Mouse (Mus musculus) spleen, adult 18-20 months (tissue): ENCODE results near the gene Spem2.

Source experiments
- DNase-seq, 2 experiments: peaks; one replicate each; pipeline ENCODE4 v3.0.0; 2022; ENCODE audit warnings: mixed read lengths in 2 of 2

Gene Spem2

DNA sequence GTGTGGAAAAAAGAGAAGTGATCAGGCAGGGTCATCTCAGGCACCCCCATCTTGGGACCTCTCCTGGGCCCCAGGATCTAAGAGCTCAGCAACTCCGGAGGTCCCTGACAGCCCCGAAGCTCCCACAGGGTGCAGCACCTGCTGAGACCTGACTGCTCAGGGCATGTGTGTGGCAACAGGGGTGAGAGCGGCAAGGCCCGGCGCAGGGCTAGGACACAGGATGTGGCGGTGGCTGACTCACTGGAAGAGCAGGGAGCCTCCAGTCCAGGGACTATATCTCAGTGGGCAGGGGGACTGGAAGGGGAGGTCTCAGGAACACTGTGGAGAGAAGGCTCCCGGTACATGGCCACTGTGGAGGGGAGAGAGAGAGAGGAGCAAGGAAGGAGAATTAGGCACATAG is 20.3 kb downstream of the Spem2 start:
- DNase-seq, result no peak

DNA sequence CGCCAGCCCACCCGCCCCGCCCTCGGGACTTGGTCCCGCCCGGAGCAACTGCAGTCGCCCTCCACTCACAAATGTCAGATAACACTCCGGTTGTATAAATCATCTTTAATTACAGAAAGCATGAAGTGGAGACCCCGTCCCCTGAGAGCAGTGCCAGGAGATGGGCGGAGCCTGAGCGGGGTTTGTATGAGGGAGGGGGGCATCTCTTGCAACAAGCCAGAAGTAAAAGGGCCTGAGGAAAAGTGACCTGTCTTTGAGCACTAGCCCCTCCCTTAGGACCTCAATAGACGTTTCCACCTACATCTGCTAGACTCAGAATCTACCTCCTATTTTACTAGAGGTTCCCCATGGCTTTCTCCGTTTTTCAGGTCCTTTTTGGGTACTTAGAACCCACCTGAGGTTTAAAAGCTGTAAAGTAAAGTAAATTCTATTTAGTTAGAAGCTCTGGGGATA is 22.3 kb downstream of the Spem2 start:
- DNase-seq, result peak in 1 of 2 experiments; percentile 32

DNA sequence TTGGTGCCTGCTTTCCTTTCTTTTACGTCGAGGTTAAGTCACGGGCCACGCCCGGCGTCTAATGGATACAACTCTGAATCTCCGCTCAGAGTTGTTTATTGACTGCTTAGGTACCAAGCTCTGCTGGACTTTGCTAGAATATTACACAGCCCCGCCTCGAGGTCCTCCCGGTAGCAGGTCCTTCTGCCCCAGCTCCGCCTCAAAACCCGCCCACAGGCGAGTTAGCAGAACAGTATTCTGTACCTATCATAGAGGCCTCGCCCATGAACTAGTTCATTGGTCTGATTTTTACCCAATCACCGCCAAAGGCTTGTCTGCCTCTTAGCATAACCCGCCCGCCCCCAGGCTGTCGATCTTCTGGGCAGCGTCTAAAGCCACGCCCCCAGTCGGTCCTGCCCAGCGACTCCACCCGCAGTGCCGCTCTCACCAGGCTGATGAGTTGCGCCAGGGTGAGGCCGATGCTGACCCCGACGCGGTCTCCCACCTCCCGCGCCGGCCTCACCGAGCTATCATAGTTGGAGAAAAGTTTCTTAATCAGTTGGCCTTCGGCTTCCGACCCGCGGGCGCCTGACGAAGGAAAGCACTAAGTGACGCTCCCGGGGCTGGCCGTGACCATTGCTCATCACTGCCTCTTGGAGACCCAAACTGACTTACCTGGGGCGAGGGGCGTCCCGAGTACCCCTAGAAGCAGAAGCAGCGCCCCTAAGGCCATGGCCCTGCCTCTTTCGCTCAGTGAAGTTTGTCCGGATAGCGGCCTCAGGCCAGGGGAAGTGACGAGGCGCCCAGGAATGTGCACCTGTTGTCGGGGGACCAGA is 22.9 kb downstream of the Spem2 start, which contains the start of gene Chrnb1:
Gene Chrnb1, minus strand, starts transcription at position 776 of the 815 bp plus-strand sequence.
- DNase-seq, result peak; percentile 90 to 92

DNA sequence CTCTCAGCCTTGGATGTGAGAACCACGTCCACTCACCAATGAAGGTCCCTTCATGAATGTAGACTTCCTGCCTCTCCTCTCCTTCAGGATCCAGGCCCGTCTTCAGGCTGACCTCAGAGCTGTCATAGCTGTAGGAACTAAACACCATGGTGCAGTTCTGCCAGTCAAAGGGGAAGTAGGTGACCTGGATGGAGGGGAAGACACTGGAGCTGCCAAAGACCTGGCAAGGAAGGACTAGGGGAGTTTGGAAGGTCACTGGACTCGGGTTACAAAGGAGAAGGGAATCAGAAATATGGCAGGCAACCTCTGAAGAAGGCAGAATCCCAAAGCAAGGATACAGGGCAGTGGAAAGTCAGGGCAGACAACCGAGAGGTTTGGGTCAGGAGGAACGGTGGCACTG is 24.8 kb downstream of the Spem2 start:
- DNase-seq, result no peak

DNA sequence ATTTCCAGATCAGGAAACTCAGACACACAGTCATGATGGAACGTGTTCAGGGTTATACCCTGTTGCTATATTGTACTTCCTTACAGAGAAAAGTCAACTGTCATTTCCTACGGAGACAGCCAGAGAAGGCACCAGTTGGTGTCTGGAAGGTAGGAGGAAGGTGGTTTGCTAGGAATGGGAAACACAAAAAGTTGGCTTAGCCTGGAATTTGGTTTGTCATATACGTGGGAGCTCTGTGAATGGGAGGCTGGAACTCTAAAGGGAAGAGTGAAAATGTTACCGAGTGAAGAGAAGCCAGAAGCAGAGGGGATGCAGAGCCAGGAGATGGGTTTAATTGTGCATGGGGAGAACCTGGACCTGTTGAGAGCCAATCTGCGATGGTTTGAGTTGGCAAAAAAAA is 26.8 kb downstream of the Spem2 start:
- DNase-seq, result no peak

DNA sequence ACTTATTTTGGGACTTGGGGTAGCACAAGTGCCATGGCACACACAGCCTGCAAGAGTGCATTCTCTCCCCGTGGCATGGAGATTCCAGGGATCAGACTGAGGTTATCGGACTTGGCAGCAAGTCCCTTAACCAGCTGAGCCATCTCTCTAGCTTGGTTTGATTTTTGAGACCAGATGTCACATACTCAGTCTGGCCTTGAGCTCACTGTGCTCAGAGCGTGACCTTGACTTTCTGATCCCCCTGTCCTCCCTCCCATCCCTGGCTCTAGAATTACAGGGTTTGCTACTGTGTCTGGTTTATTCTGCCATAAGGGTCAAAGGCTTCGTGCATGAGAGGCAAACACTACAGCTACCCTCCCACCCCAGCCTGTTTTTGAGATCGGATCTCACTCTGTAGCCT is 28.8 kb downstream of the Spem2 start:
- no peak for DNase-seq

DNA sequence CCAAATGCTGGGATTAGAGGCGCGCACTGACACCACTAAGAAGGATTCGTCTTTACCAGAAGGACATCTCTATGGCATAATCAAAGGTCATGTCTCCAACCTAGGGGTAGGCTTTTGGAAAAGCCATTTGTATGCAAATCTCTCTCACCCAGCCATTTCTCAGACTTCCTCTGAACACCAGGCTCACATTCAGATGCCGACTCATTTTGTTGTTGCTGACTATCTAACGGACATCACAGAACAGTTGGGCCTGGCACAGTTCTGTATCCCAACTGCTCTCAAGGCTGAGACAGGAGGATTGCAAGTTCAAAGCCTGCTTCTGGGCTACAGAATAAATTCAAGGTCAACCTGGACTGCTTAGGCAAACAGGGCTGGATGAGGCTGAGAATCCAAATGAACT is 31.0 kb downstream of the Spem2 start:
- no peak for DNase-seq

DNA sequence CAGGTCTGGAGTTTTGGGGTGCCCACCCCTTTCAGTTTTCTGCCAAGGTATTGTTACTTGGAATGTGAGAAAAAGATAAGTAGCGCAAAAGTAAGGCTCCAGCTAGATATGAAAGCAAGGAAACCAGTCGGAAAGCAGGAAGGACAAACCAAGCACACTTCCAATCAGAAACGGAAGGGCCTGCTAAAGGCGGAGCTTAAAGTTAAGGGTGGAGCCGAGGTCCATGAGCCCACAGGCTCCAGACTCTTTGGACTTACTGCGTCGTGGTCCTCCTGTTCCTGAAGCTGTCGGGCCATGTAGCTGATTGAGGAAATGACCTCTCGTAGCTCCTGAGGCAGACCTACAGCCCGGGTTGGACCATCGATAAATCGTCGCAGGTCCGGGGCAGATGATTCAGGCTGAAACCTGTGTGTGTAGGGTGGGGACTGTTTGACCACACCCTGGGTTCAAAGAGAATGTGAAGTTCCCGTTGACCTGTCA is 33.4 kb downstream of the Spem2 start:
- DNase-seq, result no peak

DNA sequence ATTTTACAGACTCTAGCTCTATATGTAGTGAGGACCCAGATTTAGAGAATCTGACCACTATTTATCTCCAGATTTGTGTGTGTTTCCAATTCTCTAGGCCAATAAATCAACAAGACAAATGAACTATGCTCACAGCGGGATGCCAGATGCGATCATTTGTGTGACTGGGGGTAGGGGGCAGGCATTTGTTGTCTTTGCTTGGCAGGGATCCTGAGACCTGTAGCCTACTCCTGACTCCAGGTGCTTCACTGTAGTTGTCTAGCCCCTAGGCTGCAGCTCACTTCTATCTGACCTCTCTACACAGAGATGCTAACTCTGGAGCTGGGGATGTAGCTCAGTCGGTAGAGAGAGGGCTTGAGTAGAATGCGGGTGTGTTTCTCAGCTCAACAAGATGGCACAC is 36.4 kb downstream of the Spem2 start:
- no peak for DNase-seq

DNA sequence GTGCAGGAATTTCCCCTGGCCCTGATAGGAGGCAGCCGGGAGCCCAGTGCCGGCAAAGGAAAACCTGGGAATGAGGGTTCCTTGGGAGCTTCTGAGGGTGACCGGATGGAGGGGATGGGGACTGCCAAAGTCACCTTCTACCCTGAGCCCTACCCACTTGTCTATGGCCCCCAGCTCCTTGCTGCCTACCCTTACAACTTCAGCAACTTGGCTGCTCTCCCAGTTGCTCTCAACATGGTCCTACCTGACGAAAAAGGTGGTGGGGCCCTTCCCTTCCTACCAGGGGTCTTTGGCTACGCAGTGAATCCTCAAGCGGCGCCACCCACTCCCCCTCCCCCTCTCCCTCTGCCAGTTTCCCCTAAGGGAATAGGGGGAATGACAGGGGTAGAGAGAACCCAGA is 39.3 kb downstream of the Spem2 start:
- DNase-seq, result no peak

DNA sequence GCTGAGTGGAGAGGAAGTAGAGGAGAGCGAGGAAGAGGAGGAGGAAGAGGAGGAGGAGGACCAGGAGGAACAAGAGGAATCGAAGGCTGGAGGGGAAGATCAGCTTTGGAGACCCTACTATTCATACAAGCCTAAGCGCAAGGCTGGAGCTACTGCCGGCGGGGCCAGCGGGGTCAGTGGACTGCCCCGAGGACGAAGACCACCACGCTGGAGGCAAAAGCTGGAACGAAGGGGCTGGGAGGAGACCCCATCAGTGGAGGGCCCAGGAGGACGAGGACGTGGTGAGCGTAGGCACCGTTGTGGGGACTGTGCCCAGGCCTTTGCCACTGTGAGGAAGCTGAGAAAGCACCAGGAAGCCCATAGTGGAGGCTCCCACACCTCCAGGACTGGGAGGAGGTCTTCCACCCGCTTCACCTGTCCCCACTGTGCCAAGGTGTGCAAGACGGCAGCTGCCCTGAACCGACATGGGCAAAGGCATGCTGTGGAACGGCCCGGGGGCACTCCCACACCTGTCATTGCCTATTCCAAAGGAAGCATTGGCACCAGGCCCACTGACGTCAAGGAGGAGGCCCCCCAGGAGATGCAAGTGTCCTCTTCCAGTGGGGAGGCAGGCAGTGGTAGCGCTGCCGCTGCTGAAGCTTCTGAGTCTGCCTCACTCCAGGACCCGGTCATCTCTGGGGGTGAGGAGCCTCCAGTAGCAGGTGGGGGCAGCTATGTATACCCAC is 39.8 kb downstream of the Spem2 start:
- no peak for DNase-seq

DNA sequence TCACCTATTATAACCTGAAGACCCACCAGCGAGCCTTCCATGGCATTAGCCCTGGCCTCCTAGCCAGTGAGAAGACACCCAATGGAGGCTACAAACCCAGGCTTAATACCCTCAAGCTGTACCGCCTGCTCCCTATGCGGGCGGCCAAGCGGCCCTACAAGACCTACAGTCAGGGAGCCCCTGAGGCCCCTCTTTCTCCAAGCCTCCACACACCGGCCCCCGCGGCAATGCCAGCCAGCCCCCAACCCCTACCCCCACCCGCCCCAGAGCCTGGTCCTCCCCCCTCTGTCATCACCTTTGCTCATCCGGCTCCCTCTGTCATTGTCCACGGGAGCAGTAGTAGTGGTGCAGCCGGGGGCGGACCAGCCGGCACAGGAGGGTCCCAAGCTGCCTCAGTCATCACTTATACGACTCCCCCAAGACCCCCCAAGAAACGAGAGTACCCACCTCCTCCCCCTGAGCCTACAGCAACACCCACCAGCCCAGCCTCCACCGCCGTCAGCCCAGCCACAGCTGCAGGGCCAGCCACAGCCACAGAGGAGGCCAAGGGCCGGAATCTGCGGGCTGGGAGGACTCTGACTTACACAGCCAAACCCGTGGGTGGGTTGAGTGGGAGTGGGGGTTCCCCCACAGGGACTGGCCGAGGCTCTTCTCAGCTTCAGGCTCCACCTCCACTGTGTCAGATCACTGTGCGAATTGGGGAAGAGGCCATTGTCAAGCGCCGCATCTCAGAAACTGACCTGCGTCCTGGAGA is 40.6 kb downstream of the Spem2 start:
- DNase-seq, result no peak

DNA sequence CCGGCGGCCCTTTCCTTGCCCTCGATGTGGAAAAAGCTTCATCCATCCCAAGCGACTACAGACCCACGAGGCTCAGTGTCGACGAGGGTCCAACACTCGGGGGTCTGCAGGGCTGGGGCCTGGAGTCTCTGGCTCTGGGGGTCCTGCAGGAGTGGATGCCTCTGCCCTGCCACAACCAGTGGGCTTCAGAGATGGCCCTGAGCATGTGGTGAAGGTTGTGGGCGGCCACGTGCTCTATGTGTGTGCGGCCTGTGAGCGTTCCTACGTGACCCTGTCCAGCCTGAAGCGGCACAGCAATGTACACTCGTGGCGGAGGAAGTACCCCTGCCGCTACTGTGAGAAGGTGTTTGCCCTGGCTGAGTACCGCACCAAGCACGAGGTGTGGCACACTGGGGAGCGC is 41.8 kb downstream of the Spem2 start:
- DNase-seq, result no peak

DNA sequence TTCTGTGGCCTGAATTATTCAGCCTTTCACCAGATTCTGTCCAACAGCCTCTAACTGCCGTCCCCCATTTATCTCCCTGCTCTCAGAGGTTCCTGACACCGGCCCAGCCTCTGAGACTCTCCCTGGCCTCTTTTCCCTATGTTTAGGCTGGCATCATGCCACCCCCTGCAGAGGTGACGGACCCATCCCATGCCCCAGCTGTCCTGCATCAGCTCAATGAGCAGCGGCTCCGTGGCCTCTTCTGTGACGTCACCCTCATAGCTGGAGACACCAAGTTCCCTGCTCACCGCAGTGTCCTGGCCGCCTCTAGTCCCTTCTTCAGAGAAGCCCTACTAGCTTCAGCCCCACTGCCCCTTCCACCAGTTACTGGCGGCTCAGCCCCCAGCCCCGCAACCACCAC is 42.5 kb downstream of the Spem2 start:
- no peak for DNase-seq

DNA sequence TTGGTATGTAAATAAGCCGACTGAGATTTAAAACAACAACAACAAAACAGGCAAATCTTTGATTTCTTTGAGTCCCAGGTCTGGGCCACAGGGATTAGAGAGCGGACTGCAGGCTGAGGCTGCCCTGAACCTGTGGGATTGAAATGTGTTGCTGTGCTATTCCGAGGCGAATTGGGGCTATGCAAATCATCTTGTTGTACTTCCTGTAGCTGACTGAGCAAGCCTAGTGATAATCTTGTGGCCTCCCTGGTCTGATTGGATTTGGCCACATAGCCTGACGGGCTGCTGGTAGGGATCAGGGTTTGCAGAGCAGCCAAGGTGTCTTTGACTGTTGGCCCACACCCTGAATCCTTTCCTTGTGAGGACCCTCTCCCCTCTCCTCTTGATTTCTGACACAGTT is 43.3 kb downstream of the Spem2 start:
- DNase-seq, result no peak

DNA sequence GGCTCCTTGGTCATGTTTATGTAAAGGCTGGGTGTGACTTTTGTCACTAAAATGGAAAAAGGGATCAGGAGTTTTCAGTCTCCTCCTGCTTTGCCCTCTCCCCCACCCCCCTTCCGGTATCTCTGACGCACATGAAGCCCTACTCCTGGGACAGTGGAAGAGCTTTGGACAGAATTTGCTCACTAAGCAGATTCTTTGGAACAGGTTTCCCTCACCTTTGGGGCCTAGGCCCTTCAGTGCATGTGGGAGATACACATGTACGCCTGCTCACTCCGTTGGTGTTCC is 50.7 kb downstream of the Spem2 start:
- no peak for DNase-seq

DNA sequence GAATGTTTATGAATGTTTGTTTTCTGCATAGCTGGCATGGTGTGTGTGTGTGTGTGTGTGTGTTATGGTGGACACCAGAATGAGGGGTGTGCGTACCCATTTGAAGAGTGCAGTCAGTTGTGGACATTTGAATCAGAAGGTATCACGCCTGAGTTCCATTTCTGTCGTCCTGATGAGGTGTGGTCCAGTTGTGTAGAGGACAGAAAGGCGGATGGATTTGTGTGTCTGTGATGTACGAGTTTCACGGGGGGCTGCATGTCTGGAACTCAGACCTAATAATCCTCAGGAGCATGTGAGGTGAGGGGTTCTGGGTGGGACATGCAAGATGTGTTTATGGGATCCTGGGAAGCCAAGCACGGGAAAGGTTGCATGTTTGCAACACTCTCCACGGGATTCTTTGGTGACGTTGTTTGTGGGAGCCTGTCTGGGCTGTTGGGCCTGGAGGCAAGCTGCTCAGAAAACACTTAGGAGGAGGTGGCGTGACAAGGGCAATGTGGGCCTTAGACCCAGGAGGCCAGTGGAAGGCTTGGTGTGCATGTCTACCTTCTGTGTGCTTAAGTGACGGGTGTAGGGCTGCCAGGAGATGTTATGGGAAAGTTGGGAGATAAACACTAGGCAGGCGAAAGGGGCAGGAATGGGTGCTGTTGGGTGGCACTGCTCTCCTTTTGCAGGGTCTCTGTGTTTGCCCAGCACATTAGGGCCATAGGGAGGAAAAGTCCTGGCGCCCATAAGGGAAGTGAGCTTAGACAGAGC is 51.2 kb downstream of the Spem2 start:
- DNase-seq, result no peak
